Mouse (Mus musculus) kidney, postnatal 36 days (tissue): ENCODE measurements around the gene Prss29.

ENCODE experiments used
- DNase-seq, 2 experiments: peaks; one replicate each; pipeline ENCODE4 v3.0.0; 2021 to 2022; ENCODE audit warnings: mixed read lengths in 2 of 2

Gene Prss29

GRCm38 (mm10) chr17:25361291-25361690 lies 42.8 kb downstream of the Prss29 start:
- DNase-seq = no peak

- peak; percentile 33 to 82 for DNase-seq
Measured at GRCm38 (mm10) chr17:25363726-25364125, 45.3 kb downstream of the Prss29 start.

GRCm38 (mm10) chr17:25366005-25366404 lies 47.6 kb downstream of the Prss29 start, which contains the start of gene Tpsb2:
Gene Tpsb2 (plus strand): TSS chr17:25366305.
- DNase-seq = no peak

- DNase-seq = no peak
Measured at GRCm38 (mm10) chr17:25368973-25369372, 50.5 kb downstream of the Prss29 start, which contains the start of gene Tpsg1. Gene Tpsg1 (plus strand): TSS chr17:25369273.
